Mouse (Mus musculus) urinary bladder, postnatal 0 days (tissue): ENCODE data around the gene Fgf14. TPM values are rescaled to one million over a fixed set of nuclear protein-coding genes. Genes with fewer than 3 reads are reported as not detected.

Experiments
- polyA plus RNA-seq: library from polyadenylated mRNA; unstranded; fragments of >200 nt; fragmentation: Nextera tagmentation; extraction: Ambion mirVana; gene quantifications from 2 replicates; pipeline ENCODE4 v1.2.1, GENCODE M21; 2015

Fgf14 gene
- 0.05 TPM in 1 of 2 replicates, not detected in the other for polyA plus RNA-seq

GRCm38 (mm10) chr14:124676506-124677177 is at the start of gene Fgf14:
Fgf14 (minus strand) TSS chr14:124677127.

